Mouse (Mus musculus): ENCODE data around the gene Acvrl1. TPM values are rescaled to one million over a fixed set of nuclear protein-coding genes. Genes with fewer than 3 reads are reported as not detected.

Gene Acvrl1
- 10 to 100 TPM; 13.4 to 17.5 TPM for total RNA-seq (2021)
- long read RNA-seq, experiment 1, partial matches to known transcripts: 11 of 18 reads
- long read RNA-seq, experiment 1, other reads (novel, unspliced or antisense): 5 of 18 reads
- long read RNA-seq, experiment 2, partial matches to known transcripts: 2 of 4 reads
- long read RNA-seq, experiment 2, other reads (novel, unspliced or antisense): 1 of 4 reads

- DNase-seq: peak in 1 of 2 experiments; percentile 67
Observed at GRCm38 (mm10) chr15:101128181-101129089, at the start of gene Acvrl1. Gene Acvrl1 (plus strand): TSS chr15:101128522.

GRCm38 (mm10) chr15:101078731-101079156 is 49.6 kb upstream of the Acvrl1 start:
- peak; percentile 95 to 96 for DNase-seq

- DNase-seq: peak; percentile 44 to 65
Observed at GRCm38 (mm10) chr15:101080031-101080520, 48.2 kb upstream of the Acvrl1 start.

GRCm38 (mm10) chr15:101081035-101081548 is 47.2 kb upstream of the Acvrl1 start:
- DNase-seq: no peak

GRCm38 (mm10) chr15:101082236-101082635 is 46.1 kb upstream of the Acvrl1 start:
- no peak for DNase-seq

GRCm38 (mm10) chr15:101084499-101084898 is 43.8 kb upstream of the Acvrl1 start:
- DNase-seq: no peak

- DNase-seq: no peak
Observed at GRCm38 (mm10) chr15:101086451-101086850, 41.9 kb upstream of the Acvrl1 start.

- peak; percentile 93 to 95 for DNase-seq
Observed at GRCm38 (mm10) chr15:101086956-101087355, 41.4 kb upstream of the Acvrl1 start.

- DNase-seq: no peak
Observed at GRCm38 (mm10) chr15:101088291-101088690, 40.0 kb upstream of the Acvrl1 start.

- no peak for DNase-seq
Observed at GRCm38 (mm10) chr15:101091551-101091950, 36.8 kb upstream of the Acvrl1 start.

- DNase-seq: no peak
Observed at GRCm38 (mm10) chr15:101092121-101092828, 36.0 kb upstream of the Acvrl1 start.

GRCm38 (mm10) chr15:101092829-101093648 is 35.3 kb upstream of the Acvrl1 start:
- DNase-seq: peak; percentile 65 to 72

GRCm38 (mm10) chr15:101093988-101094387 is 34.3 kb upstream of the Acvrl1 start:
- no peak for DNase-seq

GRCm38 (mm10) chr15:101094979-101095378 is 33.3 kb upstream of the Acvrl1 start:
- DNase-seq: no peak

GRCm38 (mm10) chr15:101095392-101095791 is 32.9 kb upstream of the Acvrl1 start:
- no peak for DNase-seq

- DNase-seq: peak; percentile 45 to 48
Observed at GRCm38 (mm10) chr15:101097985-101098651, 30.2 kb upstream of the Acvrl1 start.

- no peak for DNase-seq
Observed at GRCm38 (mm10) chr15:101100996-101101395, 27.3 kb upstream of the Acvrl1 start.

- DNase-seq: no peak
Observed at GRCm38 (mm10) chr15:101103605-101104304, 24.6 kb upstream of the Acvrl1 start.

GRCm38 (mm10) chr15:101105496-101105994 is 22.8 kb upstream of the Acvrl1 start:
- peak; percentile 90 to 91 for DNase-seq

GRCm38 (mm10) chr15:101106011-101106410 is 22.3 kb upstream of the Acvrl1 start:
- DNase-seq: peak; percentile 68 to 74

All from adrenal gland, postnatal 36 days (tissue).